Mouse (Mus musculus) adrenal gland (tissue): ENCODE data around the gene Epn2.

ENCODE experiments used
- intact Hi-C: fragments of 180-260 bp; cut with DNase I; formaldehyde crosslinking; loops from one replicate; pipeline ENCODE4 v1.15.1; 2025
- long read RNA-seq, 2 experiments: library from polyadenylated mRNA; unstranded; transcript quantifications; one replicate each; pipeline ENCODE4 v2.0.0; 2020; ENCODE audit warnings: borderline replicate concordance in 1 of 2; ENCODE audit not compliant: insufficient replicate concordance in 1 of 2

The Epn2 gene
- long read RNA-seq, experiment 1, full-length matches to known transcripts, result 4 of 15 reads
- long read RNA-seq, experiment 1, partial matches to known transcripts, result 4 of 15 reads
- long read RNA-seq, experiment 1, other reads (novel, unspliced or antisense), result 7 of 15 reads
- long read RNA-seq, experiment 2, full-length matches to known transcripts, result 5 of 14 reads
- long read RNA-seq, experiment 2, partial matches to known transcripts, result 3 of 14 reads
- long read RNA-seq, experiment 2, other reads (novel, unspliced or antisense), result 6 of 14 reads

GRCm38 (mm10) chr11:61578983-61579877 is at the start of gene Epn2:
Gene Epn2, minus strand, starts transcription at chr11:61579687.
- intact Hi-C loops, result loop anchor here (5.0 kb wide), 1 partner anchor 42 kb away; no protein-coding TSS in a partner anchor

GRCm38 (mm10) chr11:61626509-61626908 is 47.0 kb upstream of the Epn2 start:
- intact Hi-C loops, result no loop called here

GRCm38 (mm10) chr11:61625136-61625535 is 45.6 kb upstream of the Epn2 start:
- intact Hi-C loops, result no loop called here

- intact Hi-C loops, result no loop called here
These were observed 41.3 kb upstream of the Epn2 start for GRCm38 (mm10) chr11:61620762-61621161.

GRCm38 (mm10) chr11:61620254-61620670 is 40.8 kb upstream of the Epn2 start:
- intact Hi-C loops, result no loop called here

- intact Hi-C loops, result loop anchor here (5.0 to 10.0 kb wide), 3 partner anchors 113 to 495 kb away; partner anchors contain the start of genes B9d1 and Tnfrsf13b
These were observed 40.3 kb upstream of the Epn2 start for GRCm38 (mm10) chr11:61619791-61620241.

- intact Hi-C loops, result loop anchor here (5.0 to 10.0 kb wide), 3 partner anchors 112 to 495 kb away; partner anchors contain the start of genes B9d1 and Tnfrsf13b
These were observed 39.9 kb upstream of the Epn2 start for GRCm38 (mm10) chr11:61619356-61619755.

- intact Hi-C loops, result loop anchor here (5.0 to 10.0 kb wide), 3 partner anchors 111 to 494 kb away; partner anchors contain the start of genes B9d1 and Tnfrsf13b
These were observed 39.1 kb upstream of the Epn2 start for GRCm38 (mm10) chr11:61618571-61618970.

- intact Hi-C loops, result loop anchor here (5.0 to 10.0 kb wide), 3 partner anchors 111 to 493 kb away; partner anchors contain the start of genes B9d1 and Tnfrsf13b
These were observed 38.6 kb upstream of the Epn2 start for GRCm38 (mm10) chr11:61618131-61618530.

GRCm38 (mm10) chr11:61617293-61617975 is 37.9 kb upstream of the Epn2 start:
- intact Hi-C loops, result loop anchor here (5.0 to 10.0 kb wide), 3 partner anchors 110 to 493 kb away; partner anchors contain the start of genes B9d1 and Tnfrsf13b

- intact Hi-C loops, result loop anchor here (5.0 to 10.0 kb wide), 3 partner anchors 109 to 492 kb away; partner anchors contain the start of genes B9d1 and Tnfrsf13b
These were observed 37.2 kb upstream of the Epn2 start for GRCm38 (mm10) chr11:61616523-61617292.

- intact Hi-C loops, result loop anchor here (5.0 to 10.0 kb wide), 3 partner anchors 109 to 491 kb away; partner anchors contain the start of genes B9d1 and Tnfrsf13b
These were observed 36.4 kb upstream of the Epn2 start for GRCm38 (mm10) chr11:61615686-61616522.

GRCm38 (mm10) chr11:61614401-61614800 is 34.9 kb upstream of the Epn2 start:
- intact Hi-C loops, result loop anchor here (10.0 kb wide), 1 partner anchor 490 kb away; the partner anchor contains the start of gene Tnfrsf13b

GRCm38 (mm10) chr11:61612116-61612635 is 32.7 kb upstream of the Epn2 start:
- intact Hi-C loops, result loop anchor here (10.0 kb wide), 1 partner anchor 487 kb away; the partner anchor contains the start of gene Tnfrsf13b

GRCm38 (mm10) chr11:61611197-61611596 is 31.7 kb upstream of the Epn2 start:
- intact Hi-C loops, result loop anchor here (10.0 kb wide), 1 partner anchor 486 kb away; the partner anchor contains the start of gene Tnfrsf13b

- intact Hi-C loops, result no loop called here
These were observed 28.6 kb upstream of the Epn2 start for GRCm38 (mm10) chr11:61608072-61608471.

GRCm38 (mm10) chr11:61602705-61603104 is 23.2 kb upstream of the Epn2 start:
- intact Hi-C loops, result no loop called here

- intact Hi-C loops, result no loop called here
These were observed 22.0 kb upstream of the Epn2 start for GRCm38 (mm10) chr11:61601465-61601864.

GRCm38 (mm10) chr11:61598367-61598766 is 18.9 kb upstream of the Epn2 start:
- intact Hi-C loops, result no loop called here
